Mouse (Mus musculus) MEL (cell line): ENCODE data around the gene Rnf114.

ENCODE experiments used
- CTCF ChIP-seq, 3 experiments: IDR thresholded peaks in 2 of 3; conservative IDR thresholded peaks in 1 of 3; 2 replicates each; pipeline ENCODE4 v1.5.1; 2011 to 2012; ENCODE audit warnings: low read length in 3 of 3, low read depth in 2 of 3, mild to moderate bottlenecking in 2 of 3, improper control_type of control experiment in 1 of 3, inconsistent platforms in 1 of 3, mixed read lengths in 1 of 3, moderate library complexity in 1 of 3; ENCODE audit not compliant: control insufficient read depth in 1 of 3, insufficient read depth in 1 of 3, poor library complexity in 1 of 3, severe bottlenecking in 1 of 3
- E2F4 ChIP-seq: IDR thresholded peaks from 2 replicates; pipeline ENCODE4 v1.6.1; 2011; ENCODE audit warnings: low read depth, low read length, improper control_type of control experiment, borderline replicate concordance
- ELF1 ChIP-seq: IDR thresholded peaks from 2 replicates; pipeline ENCODE4 v1.6.1; 2014; ENCODE audit warnings: low read depth, mild to moderate bottlenecking, inconsistent platforms, low read length, improper control_type of control experiment, moderate library complexity
- ETS1 ChIP-seq: IDR thresholded peaks from 2 replicates; pipeline ENCODE4 v1.6.1; 2012; ENCODE audit warnings: low read depth, mild to moderate bottlenecking, inconsistent platforms, low read length, improper control_type of control experiment, moderate library complexity
- GATA1 ChIP-seq: IDR thresholded peaks from 2 replicates; pipeline ENCODE4 v1.6.1; 2011; ENCODE audit warnings: low read depth, low read length, improper control_type of control experiment
- HCFC1 ChIP-seq: IDR thresholded peaks from 2 replicates; pipeline ENCODE4 v1.6.1; 2012; ENCODE audit warnings: low read depth, mild to moderate bottlenecking, inconsistent platforms, low read length, improper control_type of control experiment, moderate library complexity
- MAX ChIP-seq: IDR thresholded peaks from 2 replicates; pipeline ENCODE4 v1.6.1; 2011; ENCODE audit warnings: low read length, improper control_type of control experiment
- MAZ ChIP-seq: IDR thresholded peaks from 2 replicates; pipeline ENCODE4 v1.6.1; 2012; ENCODE audit warnings: low read depth, mild to moderate bottlenecking, inconsistent platforms, low read length, improper control_type of control experiment
- MEF2A ChIP-seq: IDR thresholded peaks from 2 replicates; pipeline ENCODE4 v1.6.1; 2014; ENCODE audit warnings: low read depth, mild to moderate bottlenecking, inconsistent platforms, low read length, improper control_type of control experiment; ENCODE audit not compliant: poor library complexity, insufficient replicate concordance, severe bottlenecking; ENCODE audit errors: extremely low read depth
- MYC ChIP-seq: IDR thresholded peaks from 2 replicates; pipeline ENCODE4 v1.6.1; 2011; ENCODE audit warnings: low read depth, mild to moderate bottlenecking, low read length, improper control_type of control experiment, moderate library complexity
- POLR2A ChIP-seq, 2 experiments: IDR thresholded peaks; 2 replicates each; pipeline ENCODE4 v1.6.1; 2011 to 2012; ENCODE audit warnings: low read length in 2 of 2, mild to moderate bottlenecking in 2 of 2, control low read depth in 1 of 2, improper control_type of control experiment in 1 of 2, low read depth in 1 of 2, moderate library complexity in 1 of 2; ENCODE audit not compliant: control insufficient read depth in 1 of 2, insufficient read depth in 1 of 2, poor library complexity in 1 of 2
- TCF12 ChIP-seq: IDR thresholded peaks from 2 replicates; pipeline ENCODE4 v1.6.1; 2014; ENCODE audit warnings: low read depth, mild to moderate bottlenecking, inconsistent platforms, low read length, improper control_type of control experiment, moderate library complexity
- USF2 ChIP-seq, 2 experiments: IDR thresholded peaks; 2 replicates each; pipeline ENCODE4 v1.6.1; 2011 to 2012; ENCODE audit warnings: improper control_type of control experiment in 2 of 2, low read length in 2 of 2, borderline replicate concordance in 1 of 2, inconsistent platforms in 1 of 2, low read depth in 1 of 2, mild to moderate bottlenecking in 1 of 2; ENCODE audit not compliant: insufficient read depth in 1 of 2

DNA sequence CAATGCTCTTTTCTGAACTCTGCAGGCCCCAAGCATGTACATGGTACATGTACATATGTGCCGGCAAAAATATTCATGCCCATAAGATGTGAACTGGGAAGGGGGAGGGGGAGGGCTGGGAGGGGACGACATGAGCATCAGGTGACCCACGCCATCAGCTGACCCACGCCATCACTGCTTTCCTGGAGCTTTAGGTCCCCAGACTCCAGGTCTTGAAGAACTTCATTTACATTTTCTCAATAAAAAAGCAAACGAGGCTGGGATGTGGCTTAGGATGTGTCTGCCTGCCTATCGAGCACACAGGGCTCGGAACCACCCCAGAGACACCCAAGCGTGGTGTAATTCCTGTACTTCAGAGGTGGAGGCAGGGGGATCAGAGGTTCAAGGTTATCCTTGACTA is 55.0 kb downstream of the Rnf114 start:
- TF ChIP-seq CTCF (IDR thresholded peaks at IDR 0.05 in 2 of 3, conservative IDR thresholded peaks at IDR 0.05 in 1 of 3; ENCODE audit: control insufficient read depth in 1 of 3, insufficient read depth in 1 of 3, low read depth in 2 of 3, low read length in 3 of 3, poor library complexity in 1 of 3, severe bottlenecking in 1 of 3) (no peak), POLR2A (IDR thresholded peaks at IDR 0.05; ENCODE audit: control insufficient read depth in 1 of 2, insufficient read depth in 1 of 2, low read depth in 1 of 2, low read length in 2 of 2, poor library complexity in 1 of 2) (no peak), MEF2A (no peak), ELF1 (no peak), MYC (no peak), USF2 (IDR thresholded peaks at IDR 0.05; ENCODE audit: borderline replicate concordance in 1 of 2, insufficient read depth in 1 of 2, low read depth in 1 of 2, low read length in 2 of 2) (no peak), ETS1 (no peak), TCF12 (no peak), E2F4 (no peak), MAX (no peak), HCFC1 (no peak), MAZ (no peak), GATA1 (no peak)
